Mouse (Mus musculus): ENCODE results near the gene Adamts16. TPM values are rescaled to one million over a fixed set of nuclear protein-coding genes. Genes with fewer than 3 reads are reported as not detected.

Adamts16 gene
- polyA plus RNA-seq, 1 experiment from 2014 or later, result 2.0 TPM

DNA sequence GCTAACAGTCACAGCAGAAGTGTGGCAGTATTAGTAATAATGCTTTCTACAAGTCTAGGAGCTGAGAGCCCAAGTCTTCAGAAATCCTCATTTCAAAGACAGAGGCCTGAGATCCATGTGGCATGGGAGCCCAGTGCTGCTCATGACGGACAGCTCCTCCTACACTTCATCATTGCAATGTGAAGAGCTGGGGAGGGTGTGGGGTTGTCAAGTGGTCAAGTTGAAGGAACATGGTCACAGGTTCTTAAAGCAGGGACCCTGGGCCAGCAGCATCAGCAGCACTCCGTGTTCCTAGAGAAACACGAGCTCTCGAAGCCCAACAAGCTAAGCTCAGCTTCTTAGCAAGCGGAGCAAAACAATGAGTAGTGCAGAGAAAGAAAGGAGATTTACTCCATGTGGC, 155.8 kb downstream of the Adamts16 start:
- H3K36me3 ChIP-seq, result no peaks in the 10 kb centered on the region
- no peak overlapping the region for H3K9ac ChIP-seq
- H3K9me3 ChIP-seq, result no peaks in the 10 kb centered on the region
- WGBS, result 77% methylated on average over 5 of the region's 5 CpGs
- H3K27me3 ChIP-seq, result no peaks in the 10 kb centered on the region
- no peak for ATAC-seq (ENCODE audit: insufficient number of reproducible peaks, low FRiP score, low TSS enrichment, low read depth)
- no peak overlapping the region for H3K27ac ChIP-seq
- H3K4me2 ChIP-seq, result no peak overlapping the region
- no peak overlapping the region for H3K4me3 ChIP-seq
- no peaks in the 10 kb centered on the region for H3K4me1 ChIP-seq

DNA sequence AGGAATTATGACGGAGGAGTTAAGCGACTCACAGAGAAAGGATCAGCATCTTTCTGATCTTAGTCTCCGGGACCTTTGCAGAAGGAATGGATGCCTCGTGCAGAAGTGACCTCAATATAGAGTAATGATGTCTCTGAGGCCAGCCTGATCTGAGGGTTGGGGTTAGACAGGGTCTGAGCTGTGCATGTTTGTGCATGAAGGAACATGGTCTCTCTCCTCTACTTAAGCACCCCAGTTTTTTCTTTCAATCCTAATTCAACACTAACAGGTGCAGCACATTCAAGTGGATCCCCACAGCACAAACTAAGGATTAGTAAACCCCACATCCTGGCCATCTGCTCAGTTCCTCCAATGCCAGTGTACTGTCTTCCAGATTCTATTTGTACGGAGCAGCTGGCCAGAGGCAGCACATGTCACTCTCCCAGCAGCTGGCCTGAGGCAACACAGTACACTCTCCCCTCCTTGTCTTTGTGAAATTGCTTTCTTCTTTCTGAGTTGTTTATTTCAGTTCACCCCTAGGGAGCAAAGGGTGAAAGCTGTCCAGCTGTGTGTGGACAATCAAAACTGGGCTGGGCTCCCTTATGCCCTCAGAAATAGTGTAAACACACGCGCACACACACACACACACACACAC, 156.5 kb downstream of the Adamts16 start:
- Histone ChIP-seq H3K4me2 (no peak overlapping the region), H3K27me3 (no peaks in the 10 kb centered on the region), H3K27ac (no peak overlapping the region), H3K9ac (no peak overlapping the region), H3K9me3 (no peaks in the 10 kb centered on the region), H3K36me3 (no peaks in the 10 kb centered on the region), H3K4me1 (no peaks in the 10 kb centered on the region), H3K4me3 (no peak overlapping the region)
- 68% methylated on average over 7 of the region's 7 CpGs for WGBS
- no peak for ATAC-seq (ENCODE audit: insufficient number of reproducible peaks, low FRiP score, low TSS enrichment, low read depth)

GRCm38 (mm10) chr13:70681411-70682183, 160.0 kb downstream of the Adamts16 start:
- ATAC-seq (ENCODE audit: insufficient number of reproducible peaks, low FRiP score, low TSS enrichment, low read depth), result no peak
- Histone ChIP-seq H3K4me3 (no peak overlapping the region), H3K27ac (no peak overlapping the region), H3K36me3 (no peaks in the 10 kb centered on the region), H3K9ac (no peak overlapping the region), H3K4me1 (no peaks in the 10 kb centered on the region), H3K9me3 (no peaks in the 10 kb centered on the region), H3K27me3 (no peaks in the 10 kb centered on the region), H3K4me2 (no peak overlapping the region)
- 70% methylated on average over 7 of the region's 7 CpGs for WGBS

DNA sequence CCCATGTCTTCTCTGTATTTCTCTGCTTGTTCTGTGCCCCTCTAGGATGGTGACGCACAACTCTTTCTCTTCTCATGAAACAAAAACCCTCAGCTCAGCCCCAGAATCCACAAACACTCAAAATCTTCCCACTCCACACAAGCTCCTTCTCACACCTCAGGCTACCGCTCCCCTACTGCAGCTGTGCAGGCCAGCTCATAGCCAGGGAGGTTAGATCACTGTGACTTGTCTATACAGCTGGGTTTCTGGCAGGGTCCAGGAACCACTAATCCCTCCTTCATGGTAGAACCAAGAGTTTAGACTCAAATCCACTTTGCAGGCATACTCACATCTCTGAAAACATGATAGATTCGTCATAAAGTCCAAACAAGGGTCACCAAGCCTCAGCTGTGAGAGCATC, 161.3 kb downstream of the Adamts16 start:
- no peak overlapping the region for H3K4me3 ChIP-seq
- 84% methylated on average over 3 of the region's 3 CpGs for WGBS
- no peak overlapping the region for H3K27ac ChIP-seq
- ATAC-seq (ENCODE audit: insufficient number of reproducible peaks, low FRiP score, low TSS enrichment, low read depth), result no peak
- H3K36me3 ChIP-seq, result no peaks in the 10 kb centered on the region
- H3K9me3 ChIP-seq, result no peaks in the 10 kb centered on the region
- no peaks in the 10 kb centered on the region for H3K27me3 ChIP-seq
- H3K9ac ChIP-seq, result no peak overlapping the region
- H3K4me2 ChIP-seq, result no peak overlapping the region
- no peaks in the 10 kb centered on the region for H3K4me1 ChIP-seq

Other genes starting within 250 kb of the Adamts16 start
- gene Ice1, start 204.2 kb downstream of the Adamts16 start, polyA plus RNA-seq (2015; fragmentation: Nextera tagmentation; extraction: Ambion mirVana), result 15.4 and 16.9 TPM in 2 replicates